30 mouse cellular contexts compared by ENCODE assay signal in genomic region chr17:88085976-88086375, GRCm38 (mm10). TPM values are rescaled to one million over a fixed set of nuclear protein-coding genes. Genes with fewer than 3 reads are reported as not detected.
DNase-seq lines count a peak whose midpoint lies in the region; ATAC-seq and TF ChIP-seq lines count a peak whose summit lies in the region.
"Had no signal": no experiment of that assay in that cellular context is flagged by ENCODE, and none has a peak within 500 bp of the region (broad histone marks: within the 10 kb centered on the region; RNA-seq: fewer than 3 reads in every experiment).

No protein-coding gene starts in this region.

- no peak; the same call in 1 of the 2 replicates for TF ChIP-seq RAD21 in MEL (IDR thresholded peaks at IDR 0.05; ENCODE audit: low read depth, low read length)

- no peak for ATAC-seq in neural tube, embryonic 15.5 days (ENCODE audit: low FRiP score)
- ATAC-seq: intestine, postnatal 0 days; midbrain, embryonic 15.5 days had no signal

- H3K4me1 ChIP-seq in kidney, adult 2 months (ENCODE audit: control insufficient read depth, insufficient read depth, low read length), result no peaks in the 10 kb centered on the region
- H3K4me1 ChIP-seq in MEL (ENCODE audit: control insufficient read depth in 1 of 2, insufficient read depth in 2 of 2, low read length in 2 of 2), result peaks cover 0 to 5% of the 10 kb centered on the region in 2 experiments; a peak in 1 of 4 replicates
- H3K4me1 ChIP-seq in neural tube, embryonic 15.5 days, result no peaks in the 10 kb centered on the region
- H3K4me1 ChIP-seq: embryonic facial prominence, embryonic 10.5 days; embryonic facial prominence, embryonic 15.5 days; forebrain, embryonic 12.5 days; heart, embryonic 10.5 days; heart, embryonic 15.5 days; hindbrain, embryonic 13.5 days; limb, embryonic 13.5 days; liver, embryonic 13.5 days; midbrain, embryonic 10.5 days; midbrain, embryonic 15.5 days had no signal

- H3K79me2 ChIP-seq in MEL (ENCODE audit: control insufficient read depth, insufficient read depth, low read length, poor library complexity), result no peaks in the 10 kb centered on the region

- no peak overlapping the region for H3K4me2 ChIP-seq in neural tube, embryonic 15.5 days
- H3K4me2 ChIP-seq: embryonic facial prominence, embryonic 15.5 days; forebrain, embryonic 12.5 days; heart, embryonic 15.5 days; hindbrain, embryonic 13.5 days; limb, embryonic 13.5 days; liver, embryonic 13.5 days; lung, embryonic 14.5 days; midbrain, embryonic 15.5 days had no signal

- no peaks in the 10 kb centered on the region for H3K9me3 ChIP-seq in MEL (replicated peaks; ENCODE audit: insufficient read depth, low read length)
- H3K9me3 ChIP-seq in neural tube, embryonic 15.5 days (replicated peaks), result no peaks in the 10 kb centered on the region
- H3K9me3 ChIP-seq: embryonic facial prominence, embryonic 10.5 days; embryonic facial prominence, embryonic 15.5 days; forebrain, embryonic 12.5 days; heart, embryonic 10.5 days; heart, embryonic 15.5 days; hindbrain, embryonic 13.5 days; liver, embryonic 13.5 days; midbrain, embryonic 10.5 days; midbrain, embryonic 15.5 days had no signal

- no peak overlapping the region for H3K27ac ChIP-seq in kidney, adult 2 months (ENCODE audit: insufficient read depth, low read depth, low read length)
- H3K27ac ChIP-seq in MEL (ENCODE audit: control insufficient read depth, low read depth, low read length), result no peak overlapping the region
- H3K27ac ChIP-seq in neural tube, embryonic 15.5 days (replicated peaks), result no peak overlapping the region
- H3K27ac ChIP-seq: embryonic facial prominence, embryonic 10.5 days; embryonic facial prominence, embryonic 15.5 days; forebrain, embryonic 12.5 days; heart, embryonic 10.5 days; heart, embryonic 15.5 days; hindbrain, embryonic 13.5 days; left cerebral cortex, adult 2 months; limb, embryonic 13.5 days; liver, embryonic 13.5 days; midbrain, embryonic 10.5 days; midbrain, embryonic 15.5 days had no signal

- H3K4me3 ChIP-seq in kidney, adult 2 months (ENCODE audit: insufficient read depth, low read depth, low read length), result no peak overlapping the region
- H3K4me3 ChIP-seq in MEL (ENCODE audit: control insufficient read depth in 1 of 2, insufficient read depth in 1 of 2, low read depth in 2 of 2, low read length in 2 of 2), result no peak overlapping the region
- no peak overlapping the region for H3K4me3 ChIP-seq in neural tube, embryonic 15.5 days (replicated peaks)
- H3K4me3 ChIP-seq: embryonic facial prominence, embryonic 10.5 days; embryonic facial prominence, embryonic 15.5 days; forebrain, embryonic 12.5 days; heart, embryonic 10.5 days; heart, embryonic 15.5 days; hindbrain, embryonic 13.5 days; left cerebral cortex, adult 2 months; limb, embryonic 13.5 days; liver, embryonic 13.5 days; midbrain, embryonic 10.5 days; midbrain, embryonic 15.5 days had no signal

- TF ChIP-seq POLR2A in kidney, adult 2 months (IDR thresholded peaks at IDR 0.05; ENCODE audit: low read depth, low read length), result no peak
- TF ChIP-seq POLR2A in MEL (IDR thresholded peaks at IDR 0.05; ENCODE audit: control insufficient read depth in 1 of 2, insufficient read depth in 1 of 2, low read depth in 1 of 2, low read length in 2 of 2, poor library complexity in 1 of 2), result no peak

- no peaks in the 10 kb centered on the region for H3K36me3 ChIP-seq in kidney, adult 2 months (ENCODE audit: control insufficient read depth, insufficient read depth, low read length)
- no peaks in the 10 kb centered on the region for H3K36me3 ChIP-seq in MEL (ENCODE audit: control insufficient read depth in 1 of 2, insufficient read depth in 2 of 2, low read length in 2 of 2)
- no peaks in the 10 kb centered on the region for H3K36me3 ChIP-seq in splenic B cell, adult 2 months (ENCODE audit: control insufficient read depth, insufficient read depth, low read length, poor library complexity, severe bottlenecking)
- no peaks in the 10 kb centered on the region for H3K36me3 ChIP-seq in neural tube, embryonic 15.5 days
- H3K36me3 ChIP-seq: embryonic facial prominence, embryonic 10.5 days; embryonic facial prominence, embryonic 15.5 days; forebrain, embryonic 12.5 days; heart, embryonic 10.5 days; heart, embryonic 15.5 days; hindbrain, embryonic 13.5 days; limb, embryonic 13.5 days; liver, embryonic 13.5 days; midbrain, embryonic 10.5 days; midbrain, embryonic 15.5 days had no signal

- H3K27me3 ChIP-seq in kidney, adult 2 months (replicated peaks; ENCODE audit: control insufficient read depth, insufficient read depth, low read length), result no peaks in the 10 kb centered on the region
- no peaks in the 10 kb centered on the region for H3K27me3 ChIP-seq in MEL (ENCODE audit: control insufficient read depth in 1 of 2, insufficient read depth in 2 of 2, low read length in 2 of 2)
- no peaks in the 10 kb centered on the region for H3K27me3 ChIP-seq in splenic B cell, adult 2 months (ENCODE audit: control insufficient read depth, insufficient read depth, low read length, poor library complexity, severe bottlenecking)
- no peaks in the 10 kb centered on the region for H3K27me3 ChIP-seq in neural tube, embryonic 15.5 days (replicated peaks)
- H3K27me3 ChIP-seq: embryonic facial prominence, embryonic 15.5 days; forebrain, embryonic 12.5 days; heart, embryonic 15.5 days; hindbrain, embryonic 13.5 days; limb, embryonic 13.5 days; liver, embryonic 13.5 days; midbrain, embryonic 15.5 days had no signal

- no peak overlapping the region for H3K9ac ChIP-seq in MEL (ENCODE audit: control insufficient read depth, low read depth, low read length, poor library complexity, severe bottlenecking)
- H3K9ac ChIP-seq in neural tube, embryonic 15.5 days (replicated peaks), result no peak overlapping the region
- H3K9ac ChIP-seq: embryonic facial prominence, embryonic 15.5 days; forebrain, embryonic 12.5 days; heart, embryonic 15.5 days; hindbrain, embryonic 13.5 days; limb, embryonic 13.5 days; liver, embryonic 13.5 days; lung, embryonic 14.5 days; midbrain, embryonic 15.5 days had no signal

- 88% methylated on average over 11 of the region's 11 CpGs for WGBS in kidney, adult 2 months
- 94% methylated on average over 11 of the region's 11 CpGs for WGBS in neural tube, embryonic 15.5 days

- TF ChIP-seq CTCF in kidney, adult 2 months (conservative IDR thresholded peaks at IDR 0.05; ENCODE audit: insufficient read depth, insufficient read length, low read depth, low read length), result 0 out of 2 replicates have a peak, but pooled peaks have one; percentile 3
- peak in 2 of 3 experiments; percentile 3; a peak in 1 of 6 replicates for TF ChIP-seq CTCF in MEL (IDR thresholded peaks at IDR 0.05 in 2 of 3, conservative IDR thresholded peaks at IDR 0.05 in 1 of 3; ENCODE audit: control insufficient read depth in 1 of 3, insufficient read depth in 1 of 3, low read depth in 2 of 3, low read length in 3 of 3, poor library complexity in 1 of 3, severe bottlenecking in 1 of 3)

- DNase-seq in kidney, adult 2 months, result no peak
- DNase-seq in kidney, postnatal 25 days, result no peak
- DNase-seq in A20 (ENCODE audit: low read depth, low spot score) (peak; percentile 24), MEL (ENCODE audit: low read depth, low spot score) (no peak)
- peak; percentile 26 for DNase-seq in splenic B cell, adult 2 months (ENCODE audit: low read depth, low spot score)
- DNase-seq in thymus, postnatal 4 days, result no peak
- DNase-seq: adrenal gland, postnatal 10 days; B cell, adult 2 months; cerebellum, adult 8-10 months; cerebellum, postnatal 25 days; gastrocnemius, postnatal 10 days; heart, postnatal 36 days; kidney, postnatal 14 days; liver, embryonic 13.5 days; lung, embryonic 14.5 days; lung, postnatal 14 days; right cerebral cortex, postnatal 4 days; thymus, adult 2 months had no signal

- no peak for TF ChIP-seq EP300 in MEL (IDR thresholded peaks at IDR 0.05; ENCODE audit: low read depth in 1 of 2, low read length in 2 of 2)

TF ChIP-seq in MEL, 35 proteins besides CTCF, POLR2A, EP300 and RAD21:
- peak; percentile 24; the same call in 1 of the 2 replicates for TF ChIP-seq SMC3 (IDR thresholded peaks at IDR 0.05; ENCODE audit: low read depth, low read length)
- TF ChIP-seq TBP (IDR thresholded peaks at IDR 0.05; ENCODE audit: low read depth, low read length), result no peak

RNA-seq across cellular contexts. Expression of gene Fbxo11, which starts 20.9 kb away (rescaled TPM):
- 13.8 and 18.5 TPM in 2 replicates for polyA plus RNA-seq in kidney, adult 2 months (2012; rRNA removed)
- 9.4 and 14.1 TPM in 2 replicates for total RNA-seq in MEL (2012; rRNA removed)
- 10 to 100 TPM; 17.5 to 91.4 TPM for polyA plus RNA-seq in MEL (2012; ENCODE audit: insufficient read depth in 1 of 2, insufficient read length in 2 of 2, low read depth in 1 of 2, low replicate concordance in 2 of 2, missing spikeins in 1 of 2)
- 22.8 and 28.4 TPM in 2 replicates for polyA plus RNA-seq in neural tube, embryonic 15.5 days (2015; fragmentation: Nextera tagmentation; extraction: Ambion mirVana)

Comparison
In these comparisons a context has a peak if more than half of its experiments do, and no peak if none do; other contexts are left out.
1. DNase-seq: peak in A20 (single experiment) and splenic B cell, adult 2 months (single experiment); none in kidney, adult 2 months (single experiment), kidney, postnatal 25 days (0 of 2), MEL (single experiment) and thymus, postnatal 4 days (single experiment).